Mouse (Mus musculus) right cerebral cortex, postnatal 25 days (tissue): ENCODE measurements around the gene Fam20b.

ENCODE experiments used
- DNase-seq: peaks from one replicate; pipeline ENCODE4 v3.0.0; 2022

The Fam20b gene

DNA sequence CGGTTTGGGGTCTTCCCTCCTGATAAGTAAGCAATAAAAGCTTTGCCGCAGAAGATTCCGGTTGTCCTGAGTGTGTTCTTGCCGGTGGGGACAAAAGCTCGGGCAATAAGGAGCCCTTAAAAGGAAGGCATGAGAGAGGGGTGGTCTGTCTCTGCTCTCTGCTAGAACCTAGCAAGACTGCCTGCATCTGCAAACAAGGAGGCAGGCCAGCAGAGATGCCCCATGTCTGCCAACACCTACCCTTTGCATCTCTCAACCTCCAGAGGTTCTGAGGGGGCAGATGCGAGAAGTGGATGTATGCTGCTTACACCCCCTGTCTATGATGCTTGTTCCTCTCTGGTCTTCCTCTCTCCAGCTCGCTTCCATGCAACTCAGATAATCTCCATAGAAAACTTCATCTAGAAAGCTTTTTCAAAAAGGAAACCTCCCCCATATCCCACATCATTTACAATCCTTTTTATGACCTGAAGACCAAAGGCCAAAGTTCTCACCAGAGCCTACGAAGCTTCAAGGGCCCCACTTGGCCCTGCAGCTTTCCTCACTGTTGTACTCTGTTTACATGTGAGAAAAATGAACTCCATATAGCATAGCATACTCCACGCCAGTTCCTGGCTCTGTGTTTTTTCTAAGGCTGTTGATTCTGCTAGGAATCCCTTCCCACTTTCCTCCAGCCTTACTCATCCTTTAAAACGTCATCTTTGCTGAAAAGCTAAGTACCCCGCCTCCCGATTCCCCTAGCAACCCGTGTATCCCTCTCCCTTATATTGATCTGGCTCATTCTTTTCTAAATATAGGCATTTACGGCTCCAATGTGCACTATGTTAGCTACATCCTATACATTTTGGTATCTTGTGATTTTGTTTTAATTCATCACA, 8.6 kb upstream of the Fam20b start:
- no peak for DNase-seq

DNA sequence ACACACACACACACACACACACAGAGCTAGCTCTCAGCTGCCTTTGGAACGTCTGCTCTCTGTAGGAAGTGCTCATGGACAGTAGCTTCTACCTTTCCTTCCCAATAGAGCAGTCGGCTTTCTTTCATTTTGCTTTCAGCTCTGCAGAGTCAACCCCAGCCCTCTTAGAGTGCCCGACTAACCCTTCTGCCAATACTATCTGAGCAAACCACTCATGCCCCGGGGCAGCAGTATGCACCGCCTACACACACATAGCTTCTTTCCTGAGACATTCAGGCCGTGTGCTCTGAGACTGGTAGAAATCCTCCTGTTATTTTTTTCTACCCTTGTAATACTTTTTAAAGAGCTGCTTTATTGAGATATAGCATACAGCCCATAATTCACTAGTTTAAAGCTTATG, 3.2 kb upstream of the Fam20b start:
- no peak for DNase-seq

DNA sequence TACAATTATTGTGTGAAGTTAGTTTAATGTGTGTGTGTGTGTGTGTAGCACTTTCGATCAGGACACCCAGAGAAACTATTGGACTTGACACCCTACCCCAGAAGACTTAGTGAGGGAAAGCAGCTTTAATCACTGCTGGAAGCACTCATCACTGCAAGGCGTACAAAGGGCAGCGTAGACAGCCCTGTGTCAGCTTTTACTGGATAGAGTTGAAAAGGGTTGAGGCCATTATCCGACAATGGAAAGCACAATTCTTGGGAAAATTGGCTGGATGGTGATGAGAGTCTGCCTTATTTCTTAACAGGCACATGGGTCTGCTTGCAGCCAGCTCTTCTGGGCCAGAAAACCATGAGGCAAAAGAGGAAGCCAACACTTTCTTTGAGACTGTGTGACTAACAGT, 1.2 kb upstream of the Fam20b start:
- DNase-seq: no peak

DNA sequence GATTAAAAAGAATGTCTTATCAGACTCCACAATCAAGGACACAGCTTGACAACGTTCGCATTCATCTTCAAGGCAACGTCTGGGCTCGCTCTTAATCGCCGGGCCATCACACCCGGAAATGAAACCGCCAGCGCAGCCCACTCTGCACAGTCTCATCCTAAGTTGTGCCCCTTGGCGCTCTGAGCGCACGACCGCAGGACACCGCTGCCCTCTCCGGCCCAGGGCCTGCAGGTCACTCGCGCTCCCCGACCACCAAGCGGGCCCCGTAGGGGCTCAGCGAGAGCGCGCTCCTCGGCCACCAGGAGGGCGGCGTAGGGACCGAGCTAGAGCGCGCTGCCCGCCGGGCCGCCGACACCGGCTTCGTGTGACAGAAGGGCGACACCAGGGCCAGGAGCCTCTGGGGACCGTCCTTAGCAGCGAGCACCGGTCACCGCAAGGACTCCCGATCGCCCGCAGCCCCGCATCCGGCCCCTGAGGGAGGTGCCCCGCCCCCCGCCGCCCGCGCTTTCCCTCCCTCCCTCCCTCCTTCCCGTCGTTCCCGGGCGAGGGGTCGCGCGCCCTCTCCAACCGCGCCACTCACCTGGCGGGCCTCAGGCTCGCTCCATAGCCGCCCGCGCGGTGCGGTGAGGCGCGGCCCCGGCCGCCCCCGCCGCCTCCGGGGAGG, 468 bp downstream of the Fam20b start:
- DNase-seq: peak; percentile 60

DNA sequence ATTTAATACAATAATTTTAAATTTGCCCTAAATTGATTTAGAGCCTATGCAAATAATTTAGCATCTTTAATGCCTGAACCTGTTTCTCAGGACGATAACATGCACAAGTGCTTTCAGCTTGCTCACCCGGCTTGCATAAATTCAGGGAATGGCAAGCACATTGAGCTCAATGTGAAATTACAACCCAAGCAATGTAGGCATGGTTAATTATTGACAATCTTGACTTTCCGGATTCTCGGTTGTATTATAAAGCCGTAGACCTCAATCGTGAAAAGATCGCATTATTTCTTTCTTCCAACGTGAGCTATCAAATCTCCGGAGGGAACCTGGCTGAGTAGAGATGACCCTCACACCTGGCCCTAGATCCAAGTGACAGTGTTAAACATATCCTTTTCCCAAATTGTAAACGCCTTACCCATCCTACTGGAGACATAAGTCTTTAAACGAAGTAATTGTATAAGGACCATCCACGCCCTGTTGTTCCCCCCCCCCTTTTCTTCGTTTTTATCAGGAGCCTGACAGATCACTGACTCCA, 1.1 kb downstream of the Fam20b start:
- DNase-seq: no peak

DNA sequence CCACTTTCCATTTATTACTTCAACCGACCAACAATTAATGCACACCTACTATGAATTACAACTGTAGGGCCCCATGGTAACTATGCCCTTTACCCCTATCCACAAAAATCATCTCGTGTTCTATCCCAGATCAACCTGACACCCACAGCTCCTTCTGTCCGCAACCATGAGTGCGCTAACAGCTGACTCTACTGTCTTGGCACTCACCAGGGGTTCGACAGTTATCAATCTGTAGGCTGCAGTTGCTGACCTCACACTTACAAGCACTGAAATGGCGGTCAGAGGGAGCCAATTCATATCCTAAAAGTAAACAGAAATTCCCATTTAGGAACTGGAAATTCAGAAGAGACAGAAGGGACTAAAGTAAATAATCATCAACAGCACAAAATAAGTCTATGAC, 2.2 kb downstream of the Fam20b start:
- no peak for DNase-seq

DNA sequence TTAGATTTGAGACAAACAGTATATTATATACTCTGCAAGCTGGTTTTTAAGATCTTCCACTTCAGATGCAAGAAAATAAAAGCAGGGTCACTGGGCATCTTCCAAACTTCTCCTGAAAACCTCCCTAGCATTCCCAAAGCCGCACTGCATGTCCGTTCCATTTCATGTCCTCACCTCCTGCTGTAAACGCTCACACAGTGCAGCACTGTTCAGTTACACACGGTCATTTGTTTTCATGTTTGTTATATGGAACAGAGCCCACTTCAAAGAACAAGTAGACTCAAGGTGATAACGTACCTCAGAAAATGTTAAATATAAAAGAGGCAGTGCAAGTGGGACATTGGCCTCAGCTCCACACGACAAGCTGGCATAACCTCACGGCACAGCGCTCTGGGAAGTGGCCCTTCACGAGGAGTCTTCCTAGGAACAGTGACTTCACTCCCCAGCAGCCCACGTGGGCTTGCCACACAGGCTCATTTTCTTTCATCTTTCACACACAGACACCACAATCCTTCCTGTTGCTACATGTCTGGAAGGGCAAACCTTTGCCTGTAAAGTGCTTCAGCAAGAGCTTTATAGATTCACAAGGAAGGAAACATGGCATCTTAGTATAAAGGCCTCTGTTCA, 8.3 kb downstream of the Fam20b start:
- DNase-seq: no peak

DNA sequence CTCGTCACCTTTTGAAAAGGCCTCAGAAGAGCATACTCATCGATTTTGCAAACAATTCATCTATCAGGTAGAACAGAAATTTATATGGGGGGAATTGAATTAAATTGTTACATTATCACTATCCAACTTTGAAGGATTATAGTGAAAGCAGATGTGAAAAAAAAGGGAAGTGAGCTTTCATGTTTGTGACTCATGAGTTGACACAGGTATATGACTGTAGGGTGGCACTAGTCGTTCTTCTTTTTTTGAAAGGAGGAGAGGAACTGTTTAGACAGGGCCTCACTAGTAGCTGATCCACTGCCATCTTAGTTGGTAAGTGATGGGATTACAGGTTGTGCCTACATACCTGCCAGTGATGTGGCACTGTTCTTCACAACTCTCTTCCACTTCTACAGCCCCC, 10.2 kb downstream of the Fam20b start:
- DNase-seq: no peak

DNA sequence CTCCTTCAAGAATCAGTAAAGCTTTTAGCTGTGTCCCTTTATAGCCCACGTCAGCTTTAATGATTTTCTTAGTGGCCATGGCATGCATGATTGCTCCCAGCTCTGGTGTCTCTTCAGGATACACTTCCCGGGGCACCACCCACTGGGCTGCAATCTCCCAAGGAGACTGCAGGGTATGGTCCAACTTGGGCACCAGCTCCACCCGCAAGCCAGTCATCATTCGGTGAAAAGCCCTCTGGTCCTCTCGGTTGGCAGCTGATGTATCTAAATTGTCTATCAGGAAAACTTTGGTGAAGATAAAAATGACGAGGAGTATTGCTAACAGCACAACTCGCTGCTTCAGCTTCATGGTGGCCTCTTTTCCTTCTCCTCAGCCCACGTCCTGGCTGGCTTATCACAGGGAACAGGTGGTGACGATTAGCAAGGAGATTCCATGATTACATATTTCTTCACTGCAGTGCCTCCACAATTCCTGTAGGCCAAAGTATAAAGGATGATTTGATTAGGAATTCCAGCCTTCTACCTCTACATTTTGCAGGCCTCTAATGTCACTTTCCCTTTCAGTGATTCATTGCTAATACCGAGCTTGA, 13.1 kb downstream of the Fam20b start:
- no peak for DNase-seq

DNA sequence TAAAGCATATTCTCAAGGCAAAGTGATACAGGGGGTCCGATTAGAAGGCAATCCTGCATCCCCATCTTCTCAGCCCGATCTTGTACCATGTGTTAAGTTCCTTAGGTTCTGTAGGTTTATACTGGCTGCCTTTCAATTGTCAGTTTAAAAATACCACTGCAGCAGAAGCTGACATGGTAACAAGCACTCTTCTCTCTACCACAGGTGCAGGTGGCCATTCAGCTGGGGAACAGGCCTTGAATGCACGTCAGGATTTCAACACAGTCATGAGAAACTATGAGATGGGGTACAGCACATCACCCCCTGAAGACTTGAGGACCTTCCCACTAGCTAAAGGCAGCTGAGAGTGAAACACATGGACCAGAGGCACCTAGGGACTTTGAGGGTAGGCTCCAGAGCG, 15.4 kb downstream of the Fam20b start:
- no peak for DNase-seq

DNA sequence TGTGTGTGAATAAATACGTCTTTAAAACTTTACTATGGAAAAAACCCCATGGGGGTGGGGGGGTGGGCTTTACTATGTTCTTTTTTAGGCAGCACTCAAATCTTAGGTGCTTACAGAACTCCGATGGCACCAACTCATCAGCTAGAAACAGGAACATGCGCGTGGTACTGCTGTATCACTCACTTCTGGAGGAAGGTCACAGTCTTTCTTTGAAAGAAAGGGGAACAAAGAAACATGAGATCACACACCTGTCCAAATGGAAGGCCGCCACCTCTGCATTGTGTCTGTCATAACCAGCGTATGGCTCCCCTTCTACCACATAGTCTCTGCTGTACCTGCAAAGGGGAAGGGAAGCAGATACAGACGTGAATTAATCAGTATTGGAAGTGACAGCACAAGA, 16.7 kb downstream of the Fam20b start:
- no peak for DNase-seq

DNA sequence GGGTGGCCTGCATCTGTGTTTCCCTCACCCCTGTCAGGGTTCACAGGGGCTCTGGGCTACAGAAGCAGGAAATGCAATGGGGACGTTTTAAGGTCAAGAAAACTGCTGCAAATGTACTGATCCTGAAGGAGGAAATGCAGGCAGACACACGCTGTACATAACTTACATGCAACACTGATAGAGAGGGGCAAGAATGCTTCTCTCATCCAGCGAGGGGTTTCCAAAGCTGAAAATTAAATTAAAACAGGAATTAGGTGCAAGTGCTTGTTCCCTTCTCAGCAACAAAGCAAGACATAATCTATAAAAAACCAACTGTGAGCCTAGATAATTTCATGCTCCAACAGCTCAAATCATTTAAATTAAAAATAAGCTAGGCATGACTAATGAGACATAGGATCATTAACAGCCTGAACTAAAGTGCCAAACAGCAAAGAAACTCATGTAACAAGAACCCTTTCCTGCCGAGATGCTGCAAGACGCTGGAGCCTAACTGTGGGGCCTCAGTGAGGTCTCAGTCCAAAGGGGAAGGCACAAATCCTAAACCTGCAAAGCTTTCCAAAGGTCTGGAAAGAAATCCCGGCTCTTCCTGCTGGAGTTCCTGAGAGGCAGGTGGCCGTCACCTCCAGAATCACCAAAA, 32.7 kb downstream of the Fam20b start:
- no peak for DNase-seq

DNA sequence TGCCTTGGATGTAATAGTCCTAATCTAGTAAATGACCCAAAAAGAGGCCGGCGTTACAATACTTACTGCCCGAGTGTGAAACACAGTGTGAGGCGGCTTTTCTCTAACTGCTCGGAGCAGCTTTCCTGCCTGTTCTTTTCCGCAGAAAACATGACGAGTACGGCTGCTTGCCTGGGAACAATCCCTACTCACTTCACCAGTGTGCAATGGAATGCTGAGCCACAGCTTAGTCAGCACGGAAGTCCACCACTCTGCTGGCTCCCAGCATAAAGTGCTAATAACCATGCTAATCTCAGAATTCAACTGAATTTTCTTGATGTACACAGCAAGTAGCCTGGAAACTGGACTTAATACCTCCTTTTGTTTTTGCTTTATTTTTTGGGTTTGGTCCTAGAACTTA, 39.3 kb downstream of the Fam20b start:
- DNase-seq: no peak

DNA sequence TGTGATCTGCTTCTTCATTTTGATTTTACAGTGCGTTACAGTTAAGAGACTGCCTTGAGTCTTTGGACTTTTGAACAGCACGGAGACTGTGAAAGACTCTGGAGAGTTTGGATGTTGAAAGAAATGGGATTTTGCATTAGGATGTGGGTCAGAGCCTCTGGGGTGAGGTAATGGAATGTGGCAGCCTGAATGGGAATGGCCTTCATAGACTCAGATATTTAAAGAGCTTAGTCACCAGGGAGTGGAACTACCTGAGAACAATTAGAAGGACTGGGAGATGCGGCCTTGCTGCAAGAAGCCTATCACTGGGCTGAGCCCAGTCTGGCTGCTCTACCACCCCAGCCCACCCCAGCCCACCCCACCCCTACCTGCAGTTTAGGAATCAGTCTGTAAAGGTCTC, 41.7 kb downstream of the Fam20b start:
- no peak for DNase-seq

DNA sequence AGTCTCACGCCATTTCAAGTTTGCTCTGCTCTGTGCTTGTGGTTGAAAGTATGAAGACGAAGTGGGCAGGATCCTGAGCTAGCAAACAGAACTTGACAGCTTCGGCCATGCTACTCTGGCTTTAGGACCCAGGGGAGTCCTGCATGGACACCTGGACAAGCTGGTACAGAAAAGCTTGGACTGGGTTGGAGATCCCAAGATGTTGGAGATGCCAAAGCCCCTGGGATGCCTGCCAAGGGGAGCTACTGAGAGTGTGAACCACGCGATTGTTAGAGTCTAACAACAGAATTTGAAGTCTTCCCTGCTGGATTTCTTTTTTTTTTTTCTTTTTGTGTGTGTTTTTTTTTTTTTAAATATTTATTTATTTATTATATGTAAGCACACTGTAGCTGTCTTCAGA, 42.3 kb downstream of the Fam20b start:
- DNase-seq: no peak

DNA sequence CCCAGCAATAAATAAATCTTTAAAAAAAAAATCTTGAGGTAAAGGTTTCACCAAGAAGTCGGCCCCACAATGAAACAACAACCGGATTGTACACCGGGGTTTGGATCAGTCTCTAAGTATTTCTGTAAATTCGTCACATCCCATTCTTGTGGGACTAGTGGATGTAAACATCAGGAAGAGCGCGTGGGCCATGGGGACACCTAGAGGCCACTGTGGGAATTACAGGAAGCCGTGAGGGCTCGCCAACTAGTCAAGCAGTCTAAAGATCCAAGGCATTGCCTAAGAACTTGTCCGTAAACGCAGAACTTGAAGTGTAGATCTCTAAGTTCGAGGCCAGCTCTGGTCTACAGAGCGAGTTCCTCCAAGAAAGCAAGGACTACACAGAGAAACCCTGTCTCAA, 42.7 kb downstream of the Fam20b start:
- no peak for DNase-seq

DNA sequence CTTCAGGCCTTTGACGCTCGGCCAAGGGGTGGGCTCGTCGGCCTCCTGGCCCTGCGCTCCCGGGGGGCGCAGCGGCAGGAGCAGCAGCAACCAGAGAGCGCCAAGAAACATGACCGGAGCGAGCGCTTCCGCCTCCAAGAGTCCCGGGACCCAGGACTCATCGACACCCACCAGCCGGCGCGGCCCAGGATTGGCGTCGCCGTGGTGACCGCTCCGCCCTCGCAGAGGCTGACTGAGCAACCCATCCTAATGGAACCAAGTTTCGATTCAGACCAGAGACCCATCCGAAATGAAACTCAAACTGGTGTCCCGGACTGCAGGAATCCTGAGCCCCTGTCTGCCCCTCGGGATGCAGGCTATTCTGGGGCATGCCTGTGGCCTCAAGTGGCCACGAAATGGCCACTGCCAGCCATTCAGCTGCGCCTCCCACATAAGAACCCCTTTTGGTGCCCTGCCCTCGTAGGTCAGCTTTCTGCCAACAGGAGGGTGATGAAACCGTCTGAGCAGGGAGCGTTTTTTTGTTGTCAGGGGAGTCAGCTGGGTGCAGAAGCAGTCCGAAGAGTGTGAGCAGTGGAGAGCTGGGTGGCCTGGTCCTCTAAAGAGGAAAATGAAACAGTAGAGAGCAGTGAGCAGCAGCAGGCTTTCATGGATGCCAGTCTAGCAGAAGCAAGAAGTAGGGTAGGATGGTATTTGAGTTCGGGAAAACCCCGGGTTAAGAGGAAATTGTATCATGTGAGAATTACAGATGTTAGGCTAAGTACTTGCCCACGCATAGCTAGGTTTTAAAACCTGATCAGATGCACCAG, 44.5 kb downstream of the Fam20b start, which contains the start of gene Tor3a:
Gene Tor3a (minus strand): TSS at position 162 of the 806 bp plus-strand sequence.
- peak; percentile 63 for DNase-seq

DNA sequence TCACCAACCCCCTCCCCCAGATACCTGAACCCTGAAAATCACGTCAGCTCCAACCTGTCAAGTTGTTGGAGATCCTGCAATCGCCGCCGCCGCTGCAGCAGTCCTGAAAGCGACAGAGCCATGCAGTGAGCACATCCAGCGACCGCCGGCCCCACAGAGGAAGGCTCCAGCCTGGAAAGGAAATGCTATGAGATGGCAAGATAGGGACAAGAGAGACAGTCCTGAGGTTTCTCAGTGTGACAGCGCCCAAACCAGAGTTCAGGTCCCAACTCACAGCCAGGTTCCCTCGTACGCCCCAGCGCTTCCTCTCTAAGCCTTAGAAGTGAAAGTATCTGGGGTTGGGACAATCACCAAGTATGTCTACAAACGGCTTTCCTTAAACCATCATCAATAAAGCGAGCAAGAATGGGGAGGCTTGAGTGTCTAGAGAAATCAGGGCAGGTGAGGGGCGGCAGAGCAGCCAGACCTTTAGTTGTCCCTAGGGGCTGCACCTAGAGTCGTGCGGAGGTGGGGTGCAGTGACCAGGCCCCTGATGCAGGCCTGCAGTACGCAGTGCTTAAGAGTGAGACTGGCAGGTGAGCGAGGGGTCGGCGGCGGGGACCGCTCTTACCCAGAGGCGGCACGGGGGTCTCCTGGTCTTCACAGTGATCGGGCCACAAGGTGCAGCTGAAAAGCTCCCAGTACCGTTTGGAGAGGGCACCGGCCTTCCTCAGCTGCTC, 45.3 kb downstream of the Fam20b start:
- no peak for DNase-seq

DNA sequence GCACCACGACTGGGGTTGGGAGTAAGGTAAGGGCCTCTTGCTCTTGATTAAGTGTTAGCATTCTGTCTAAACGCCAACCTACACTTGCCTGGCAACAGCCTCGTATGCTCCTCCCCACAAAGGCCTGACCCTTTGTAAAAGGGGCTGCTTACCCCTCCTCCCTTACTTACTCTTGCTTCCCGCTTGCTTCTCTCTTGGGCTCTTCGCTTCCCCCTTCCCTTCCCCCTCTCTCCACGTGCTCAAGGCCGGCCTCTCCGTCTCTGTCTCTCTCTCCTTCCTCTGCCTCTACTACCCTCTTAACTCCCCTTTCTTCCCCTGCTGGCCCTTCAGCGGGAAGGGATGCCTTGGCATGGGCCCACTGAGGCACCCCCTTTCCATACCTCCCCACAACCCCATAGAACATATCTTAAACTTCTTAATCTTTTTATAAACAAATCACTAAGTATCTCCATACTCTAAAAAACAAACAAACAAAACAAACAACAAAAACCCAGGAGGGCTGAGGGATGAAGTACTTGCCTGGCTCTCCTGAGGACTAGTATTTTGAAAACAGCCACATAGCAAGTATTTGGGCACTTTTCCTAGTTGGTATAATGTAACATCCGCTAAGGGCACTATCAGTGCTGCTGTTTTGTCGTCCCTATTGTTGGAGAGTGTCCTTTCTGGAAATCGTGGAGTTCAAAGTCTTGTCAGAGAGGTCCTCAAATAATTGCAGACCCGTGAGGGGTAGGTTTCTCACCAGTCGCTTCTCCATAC, 46.0 kb downstream of the Fam20b start:
- no peak for DNase-seq

DNA sequence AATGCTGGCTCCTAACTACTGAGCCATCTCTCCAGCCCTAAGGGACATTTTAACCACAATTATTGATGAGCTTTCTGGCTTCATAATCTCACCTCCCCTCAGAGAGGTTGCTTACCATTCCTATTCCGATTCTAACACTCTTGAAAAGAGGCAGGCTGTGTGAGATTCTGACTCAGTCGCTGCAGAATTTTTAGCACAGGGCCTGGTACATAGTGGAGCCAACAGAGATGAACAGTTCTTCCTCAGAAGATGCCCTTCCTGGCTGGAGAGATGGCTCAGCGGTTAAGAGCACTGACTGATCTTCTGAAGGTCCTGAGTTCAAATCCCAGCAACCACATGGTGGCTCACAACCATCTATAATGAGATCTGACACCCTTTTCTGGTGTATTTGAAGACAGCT, 47.0 kb downstream of the Fam20b start:
- no peak for DNase-seq
